Mouse (Mus musculus) cerebellum, adult 9-10 months (tissue): ENCODE data around the gene Syt6.
"Not testable (repeated sequence)": the region's sequence is repeated elsewhere in the genome, so short reads cannot be mapped to it uniquely, and the experiment has no call there.

Experiments used
- DNase-seq: peaks from one replicate; pipeline ENCODE4 v3.0.0; 2022

Syt6 gene

DNA sequence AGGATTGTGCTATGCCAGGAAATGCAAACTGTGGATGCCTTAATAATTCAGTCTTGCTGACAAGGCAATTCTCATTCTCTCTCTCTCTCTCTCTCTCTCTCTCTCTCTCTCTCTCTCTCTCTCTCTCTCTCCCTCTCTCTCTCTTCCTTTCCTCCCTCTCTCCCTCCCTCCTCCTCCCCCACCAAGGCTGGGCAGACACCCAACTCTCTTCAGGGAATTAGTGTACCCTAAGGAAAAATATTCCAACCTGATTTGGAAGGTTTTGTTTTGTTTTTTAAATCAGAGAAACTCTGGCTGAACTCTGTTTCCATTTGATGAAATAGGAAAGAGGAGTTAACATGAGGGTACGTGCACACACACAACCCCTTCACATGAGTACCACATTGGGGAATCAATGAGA is 26.5 kb downstream of the Syt6 start:
- DNase-seq = no peak

DNA sequence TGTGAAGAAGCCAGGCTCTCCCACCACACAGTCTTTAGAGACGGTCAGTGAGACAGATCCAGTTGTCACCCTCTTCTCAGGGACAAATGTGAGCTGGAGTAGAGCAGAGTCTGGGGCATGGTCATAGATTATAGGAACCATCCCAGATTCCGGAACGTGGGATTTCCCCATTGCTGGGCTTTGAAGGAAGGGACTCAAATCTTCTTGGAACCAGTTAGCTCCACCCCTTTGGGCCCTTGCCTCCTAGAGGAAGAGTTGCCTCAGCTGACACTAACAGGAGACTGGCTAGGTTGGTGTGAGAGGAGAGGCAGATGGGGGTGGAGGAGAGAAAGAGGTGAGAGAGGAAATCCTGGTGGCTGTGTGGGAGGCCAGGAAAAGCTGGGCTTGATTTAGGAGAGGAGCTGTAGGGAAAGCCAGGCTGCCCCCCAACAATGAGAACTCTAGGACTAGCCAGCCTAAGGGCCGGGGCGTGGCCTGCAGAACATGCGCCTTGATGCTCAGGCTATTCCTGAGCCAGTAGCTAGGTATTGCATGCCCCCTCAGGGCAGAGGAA is 31.1 kb downstream of the Syt6 start:
- DNase-seq = no peak

DNA sequence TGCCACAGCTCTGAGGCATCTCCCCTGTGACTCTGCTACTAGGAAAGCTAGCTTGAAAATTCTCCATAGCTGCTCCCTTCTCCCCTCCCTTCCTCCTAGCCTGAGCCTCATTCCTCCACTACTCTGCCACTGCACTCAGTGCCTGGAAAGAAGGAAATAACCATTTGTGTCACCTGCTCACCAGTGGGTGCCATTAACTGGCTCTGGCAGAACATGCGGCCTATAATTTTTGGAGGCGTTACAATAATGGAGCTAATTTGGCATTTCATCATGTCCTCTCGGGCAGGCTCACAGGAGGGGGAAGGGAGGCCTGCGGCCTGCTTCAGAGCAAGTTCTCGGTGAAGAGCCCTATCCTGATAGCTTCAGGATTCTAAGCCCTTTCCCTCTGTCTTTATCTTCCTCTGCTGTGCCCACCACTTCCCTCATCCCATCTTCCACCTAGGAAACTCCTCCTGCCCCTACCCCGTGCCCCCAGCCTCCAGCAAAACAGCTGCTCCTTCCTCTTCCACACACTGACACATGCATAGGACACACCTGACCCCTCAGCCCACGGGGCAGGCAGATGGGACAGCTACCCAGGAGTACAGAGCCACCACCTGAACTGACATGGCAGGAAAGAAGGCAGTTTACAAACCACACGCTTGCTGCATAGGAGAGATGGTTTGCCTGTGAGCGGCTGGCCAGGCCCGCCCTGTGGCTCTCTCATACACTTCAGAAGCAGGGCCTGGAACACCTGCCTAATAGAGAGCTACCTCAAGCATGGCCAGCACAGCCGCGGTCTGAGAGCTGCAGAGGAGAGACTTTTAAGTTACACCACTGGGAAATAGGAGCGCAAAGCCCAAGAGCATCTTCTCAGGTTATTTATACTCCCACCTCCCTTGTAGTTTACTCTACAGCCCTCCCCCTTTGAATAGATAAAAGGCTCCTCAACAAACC is 31.9 kb downstream of the Syt6 start:
- DNase-seq = peak; percentile 88

DNA sequence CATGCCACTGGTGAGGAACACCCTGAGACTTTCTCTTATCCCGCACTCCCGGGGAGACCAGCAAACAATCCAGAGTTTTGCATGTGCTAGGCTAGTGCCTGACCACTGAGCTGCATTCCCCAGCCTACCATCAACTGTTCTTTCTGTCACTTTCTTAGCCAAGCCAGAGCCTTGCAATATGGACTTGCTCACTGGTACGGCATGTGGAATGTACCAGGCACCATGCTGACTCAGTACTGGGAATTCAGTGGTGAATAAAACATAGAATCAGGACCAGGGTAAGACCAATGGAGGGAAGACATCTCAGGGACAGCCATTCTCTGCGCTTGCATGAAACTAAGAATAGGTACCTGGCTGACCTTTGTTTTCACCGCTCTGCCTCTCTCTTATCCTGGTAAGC is 35.2 kb downstream of the Syt6 start:
- no peak for DNase-seq

DNA sequence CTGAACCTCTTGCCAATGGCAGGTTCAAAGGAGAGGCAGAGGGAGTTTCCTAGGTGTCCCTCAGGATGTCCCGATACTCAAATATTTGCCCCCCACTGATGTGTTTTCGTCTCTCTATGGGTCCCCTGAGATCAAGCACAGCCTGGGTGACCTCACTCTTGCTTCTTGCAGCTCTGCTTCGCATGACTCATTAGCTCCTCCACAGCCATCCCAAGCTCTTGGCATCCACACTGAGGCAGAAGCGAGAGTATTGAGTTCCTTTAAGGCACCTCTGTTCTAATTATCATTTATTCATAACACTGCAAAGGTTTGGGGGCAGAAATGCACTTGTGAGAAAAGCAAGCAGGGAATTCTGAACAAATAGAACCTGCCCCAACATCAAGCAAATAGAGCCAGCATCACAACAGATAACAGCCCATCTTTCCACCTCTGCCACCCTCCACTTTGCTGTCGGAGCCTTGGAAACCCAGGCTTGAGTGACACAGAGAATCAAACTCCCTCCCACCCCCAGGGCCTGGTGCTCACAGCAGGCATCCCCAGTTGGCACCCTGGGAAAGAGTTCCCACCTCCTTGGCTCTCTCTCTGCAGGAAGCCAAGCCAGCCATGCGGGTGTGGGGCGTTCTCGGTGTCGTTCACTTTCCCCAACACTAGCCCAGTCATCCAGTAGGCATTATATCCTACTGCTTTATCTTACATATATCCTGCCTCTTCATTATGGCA is 37.8 kb downstream of the Syt6 start:
- DNase-seq = no peak

DNA sequence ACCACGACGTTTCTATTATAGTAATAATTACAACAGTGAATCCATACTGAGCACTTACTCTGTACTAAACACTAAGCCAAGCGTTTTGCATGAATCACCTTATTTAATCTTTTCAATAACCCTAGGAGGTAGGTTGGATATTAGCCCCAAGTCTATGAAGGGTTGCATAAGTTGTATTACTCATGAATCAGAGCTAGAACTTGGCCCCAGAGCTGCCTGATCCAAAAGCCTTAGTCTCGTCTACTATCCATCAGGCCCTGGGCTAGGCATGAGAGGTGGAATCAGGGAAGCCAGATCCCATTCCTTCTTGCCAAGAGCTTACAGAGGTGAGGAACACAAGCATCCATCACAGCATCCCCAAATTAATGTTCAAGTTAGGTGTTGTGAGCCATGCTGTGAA is 40.6 kb downstream of the Syt6 start:
- no peak for DNase-seq

DNA sequence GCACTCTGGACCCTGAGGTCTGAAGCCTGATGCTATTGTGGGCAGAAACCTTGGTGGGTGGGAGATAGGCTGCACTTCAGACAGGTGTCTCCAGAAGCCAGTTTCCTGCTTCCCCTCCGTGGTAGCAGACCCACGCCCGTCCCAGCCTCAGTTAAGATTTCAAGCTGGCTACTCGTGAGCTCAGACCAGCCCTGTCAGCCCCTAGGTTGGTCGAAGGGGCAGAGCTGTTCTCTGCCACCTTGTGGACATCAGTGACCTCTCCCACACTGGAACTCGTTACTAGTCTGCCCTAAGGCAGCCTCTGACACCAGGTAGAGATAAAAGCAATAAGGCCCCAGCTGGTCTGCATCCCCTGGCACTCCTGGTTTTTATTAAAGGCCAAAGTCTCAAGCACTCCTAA is 42.0 kb downstream of the Syt6 start:
- no peak for DNase-seq

DNA sequence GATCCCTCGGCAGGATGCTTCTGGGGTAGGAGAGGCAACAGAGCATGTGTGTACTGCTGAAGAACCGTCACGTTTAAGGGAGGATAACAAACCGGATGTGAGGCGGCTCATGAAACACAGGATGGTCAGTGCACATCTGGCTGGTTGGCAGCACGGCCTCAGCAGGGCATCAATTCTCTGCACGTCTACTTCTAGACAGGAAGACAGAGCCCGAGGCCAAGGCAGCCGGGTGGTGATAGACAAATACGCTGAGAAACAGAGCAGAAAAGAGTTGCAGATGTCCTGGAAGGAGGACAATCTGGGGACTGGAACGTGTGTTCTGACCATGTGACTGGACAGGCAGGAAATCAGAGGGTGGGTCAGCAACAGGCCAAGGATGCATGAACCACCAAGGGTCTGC is 45.1 kb downstream of the Syt6 start:
- DNase-seq = no peak

DNA sequence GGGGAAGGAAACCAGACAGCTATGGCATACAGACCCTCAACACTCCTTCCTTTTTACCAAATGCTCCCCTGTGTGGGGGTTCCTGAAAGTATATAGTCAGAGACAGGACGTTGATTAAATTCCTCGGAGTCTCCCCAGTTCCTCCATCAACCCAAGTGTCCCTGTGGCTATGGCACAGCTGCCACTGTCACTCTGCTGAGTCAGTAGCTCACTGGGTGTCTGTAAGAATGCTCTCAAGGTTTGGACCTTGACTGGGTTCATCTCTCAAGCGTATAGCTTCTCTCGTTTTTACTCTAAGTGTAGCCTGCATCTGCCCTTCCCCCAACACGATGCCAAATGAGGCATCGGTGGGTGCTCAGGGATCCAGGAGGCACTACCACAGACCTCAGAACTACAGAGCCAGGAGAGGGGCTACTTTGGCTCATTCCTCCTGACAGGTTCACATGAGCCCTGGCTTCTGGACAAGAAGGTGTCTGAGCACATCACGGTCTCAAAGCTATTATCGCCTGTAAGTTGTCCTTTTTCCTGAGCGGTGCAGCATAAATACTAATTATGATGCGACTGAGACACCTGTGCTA is 49.0 kb downstream of the Syt6 start:
- DNase-seq = no peak

DNA sequence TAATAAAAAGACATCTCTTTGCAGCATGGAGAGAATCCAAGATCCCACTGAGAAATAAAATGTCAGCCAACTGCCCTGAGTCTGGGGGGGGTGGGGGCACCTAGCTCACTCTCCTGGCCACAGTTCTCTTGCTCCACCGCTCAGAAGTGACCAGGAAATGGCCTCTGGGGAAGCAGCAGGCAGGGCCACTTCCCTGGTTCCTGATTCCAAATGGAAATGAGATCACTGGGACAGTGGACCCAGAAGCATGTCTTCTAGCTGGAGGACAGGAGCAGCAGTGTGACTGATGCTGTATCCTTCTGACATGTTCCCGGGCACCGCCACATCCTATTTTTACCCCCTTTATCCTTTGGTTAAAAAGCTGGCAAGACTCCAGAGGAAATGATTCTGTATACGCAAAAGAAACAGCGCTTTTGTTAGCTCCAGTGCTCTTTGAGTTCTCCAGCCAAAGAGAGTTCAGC is 49.6 kb downstream of the Syt6 start:
- peak; percentile 76 for DNase-seq

DNA sequence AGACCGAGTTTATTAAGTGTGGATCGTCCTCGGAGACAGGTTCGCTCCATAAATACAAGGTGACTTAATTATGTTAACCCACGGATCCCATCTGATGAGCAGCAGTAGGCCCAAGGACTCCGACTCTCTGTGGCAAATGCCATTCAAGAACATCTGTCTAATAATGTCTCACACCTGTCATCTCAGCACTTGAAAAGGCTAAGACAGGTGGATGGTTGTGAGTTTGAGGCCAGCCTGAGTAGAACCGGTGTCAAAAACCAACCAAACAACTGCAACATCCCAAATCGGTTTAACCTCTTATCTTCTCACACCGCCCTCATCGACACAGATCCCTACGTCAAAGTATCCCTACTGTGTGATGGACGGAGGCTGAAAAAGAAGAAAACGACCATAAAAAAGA is 50.1 kb downstream of the Syt6 start:
- DNase-seq = no peak

DNA sequence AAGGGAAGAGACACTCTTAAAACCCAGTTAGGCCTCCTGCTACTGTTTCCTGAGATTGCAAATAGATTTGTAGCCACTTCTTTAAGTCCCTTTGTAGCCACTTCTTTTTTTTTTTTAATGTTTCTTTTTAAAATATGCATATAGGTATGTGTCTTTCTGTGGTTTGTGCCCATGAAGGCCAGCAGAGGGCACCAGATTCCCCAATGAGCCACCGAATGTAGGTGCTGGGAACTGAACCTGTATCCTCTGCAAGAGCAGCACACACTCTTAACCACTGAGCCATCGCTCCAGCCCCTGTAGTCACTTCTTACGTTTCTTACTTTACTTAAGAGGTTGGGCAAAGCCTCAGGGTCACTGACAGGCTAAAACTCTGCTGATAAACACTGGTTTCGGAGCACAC is 51.5 kb downstream of the Syt6 start:
- no peak for DNase-seq

DNA sequence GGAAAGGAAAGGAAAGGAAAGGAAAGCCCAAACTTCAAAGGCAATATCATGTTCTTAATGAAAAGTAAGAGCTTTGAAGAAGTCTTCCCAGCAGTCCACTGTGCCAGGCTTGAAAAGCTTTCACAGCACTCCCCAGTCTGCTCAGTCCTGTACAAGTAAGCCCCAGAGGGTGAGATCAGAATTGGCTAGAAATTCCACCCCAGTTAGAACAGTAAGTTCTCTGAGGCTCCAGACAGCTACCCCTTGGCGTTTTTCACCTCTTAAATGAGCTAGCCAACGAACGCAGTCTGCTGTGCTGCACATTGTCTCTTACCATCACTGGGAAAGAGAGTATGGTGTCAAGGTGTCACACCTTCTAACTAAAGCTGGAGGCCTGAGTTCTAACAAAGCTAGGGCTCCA is 52.6 kb downstream of the Syt6 start:
- no peak for DNase-seq

DNA sequence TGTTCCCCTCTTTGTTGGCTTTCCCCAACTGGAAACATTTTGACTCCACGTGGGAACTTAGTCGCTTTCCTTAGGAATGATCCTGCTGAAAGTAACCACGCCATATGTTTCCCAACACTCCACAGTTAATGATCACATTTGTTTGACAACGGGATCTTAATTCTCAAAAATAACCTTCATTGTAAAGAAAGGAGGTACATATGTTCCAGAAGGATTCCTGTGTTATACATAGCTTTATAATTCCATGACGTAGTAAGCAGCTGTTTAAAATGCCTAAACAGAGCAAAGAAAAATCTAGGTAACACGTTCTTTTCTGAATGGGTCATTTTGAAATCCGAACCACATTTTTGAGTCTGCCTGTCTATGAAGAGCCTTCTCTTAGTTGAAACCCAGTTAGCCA is 58.1 kb downstream of the Syt6 start:
- DNase-seq = no peak

DNA sequence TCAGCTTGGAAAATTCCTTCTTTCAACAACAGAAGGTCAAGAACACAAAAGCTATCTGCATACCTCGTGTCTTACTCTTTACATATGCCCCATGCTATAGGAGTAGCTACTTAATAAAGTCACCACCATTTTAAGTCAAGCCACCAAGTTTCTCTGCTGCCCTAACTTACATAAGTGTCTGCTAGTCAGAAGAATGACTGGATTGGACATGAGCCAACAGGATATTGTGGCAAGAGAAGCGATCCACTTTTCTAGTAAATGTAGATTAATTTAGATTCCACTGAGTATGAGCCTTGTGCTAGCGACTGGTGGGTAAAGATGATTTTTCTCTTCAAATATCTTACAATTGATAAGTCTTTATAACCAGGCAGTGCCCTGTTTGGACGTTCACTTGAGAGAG is 58.8 kb downstream of the Syt6 start:
- no peak for DNase-seq

DNA sequence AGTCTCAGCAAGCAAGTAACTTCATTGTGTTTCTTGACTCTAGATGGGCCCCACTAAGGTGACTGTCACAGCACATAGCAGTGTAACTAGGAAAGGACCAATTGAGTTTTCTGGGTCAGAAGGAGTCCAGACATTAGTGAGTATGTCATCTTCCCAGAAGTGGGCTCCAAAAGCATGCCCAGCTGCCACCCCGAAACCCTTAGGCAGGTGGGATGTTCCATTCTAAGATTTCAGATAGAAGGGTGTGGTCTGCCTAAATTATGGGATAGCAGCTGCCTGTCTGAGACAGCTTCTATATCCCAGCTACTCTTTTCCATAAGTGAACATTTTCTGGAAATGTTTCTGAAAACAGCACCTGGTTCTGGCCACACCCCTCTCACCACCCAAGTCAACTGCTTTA is 59.2 kb downstream of the Syt6 start:
- DNase-seq = no peak

DNA sequence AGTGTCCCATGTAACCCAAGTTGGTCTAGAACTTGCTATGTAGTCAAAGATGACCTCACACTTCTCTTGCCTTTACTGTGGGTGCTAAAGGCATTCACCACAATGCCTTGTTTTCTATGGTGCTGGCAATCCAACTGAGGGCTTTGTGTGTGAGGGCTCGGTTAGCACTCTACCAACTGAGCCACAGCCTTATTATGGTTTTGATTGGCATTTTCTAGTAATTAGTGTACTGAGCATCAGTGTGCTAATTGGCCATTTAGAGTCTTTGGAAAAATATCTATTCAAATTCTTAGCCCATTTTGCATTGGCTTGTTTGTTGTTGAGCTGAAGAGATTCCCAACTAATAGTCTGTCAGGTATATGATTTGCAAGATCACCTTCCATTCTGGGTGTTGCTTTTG is 62.6 kb downstream of the Syt6 start:
- no peak for DNase-seq

DNA sequence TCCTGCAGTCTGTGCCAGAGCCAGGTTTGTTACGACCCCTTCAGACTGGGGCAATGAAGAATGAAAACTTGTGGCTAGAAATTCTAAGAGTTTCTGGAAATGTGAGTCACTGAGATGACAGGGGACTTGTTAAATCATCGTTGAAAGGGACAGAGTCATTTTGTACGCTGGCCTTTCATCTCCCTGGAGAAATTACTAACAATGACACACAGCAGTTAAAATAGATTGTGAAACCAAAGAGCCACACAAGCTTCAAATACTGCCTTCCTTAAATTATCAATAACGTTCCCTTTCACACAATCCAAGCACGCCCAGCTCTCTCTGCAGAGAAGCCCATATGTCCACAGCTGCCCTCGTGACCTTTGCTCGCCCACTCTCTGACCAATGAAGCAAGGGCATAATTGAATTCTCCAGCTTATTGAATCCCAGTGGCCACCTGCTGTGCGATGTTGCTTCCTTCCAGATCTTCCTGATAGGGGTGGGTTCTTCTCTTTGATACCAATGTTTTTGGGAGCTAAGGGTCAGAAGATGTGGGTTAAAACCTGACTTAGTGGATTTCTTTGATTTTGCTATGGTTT is 65.3 kb downstream of the Syt6 start:
- DNase-seq = no peak

DNA sequence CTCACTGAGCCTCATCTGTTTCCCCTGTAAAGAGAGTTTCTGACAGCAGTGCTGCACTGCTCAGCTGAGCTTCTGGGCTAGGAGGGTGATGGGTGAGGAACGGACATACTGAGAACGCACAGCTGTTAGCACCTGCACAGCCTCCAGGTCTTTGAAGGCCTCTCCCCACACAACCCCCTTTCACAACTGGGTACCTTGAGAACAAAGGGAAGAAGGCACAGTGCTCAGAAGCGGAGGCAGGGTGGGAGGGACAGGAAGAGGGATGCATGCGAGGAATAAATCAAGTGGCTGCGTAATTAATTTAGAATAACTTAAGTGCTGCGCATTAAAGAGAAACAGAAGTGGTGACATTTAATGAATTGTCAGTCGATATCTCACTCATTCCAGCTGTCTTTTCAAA is 66.3 kb downstream of the Syt6 start:
- no peak for DNase-seq

DNA sequence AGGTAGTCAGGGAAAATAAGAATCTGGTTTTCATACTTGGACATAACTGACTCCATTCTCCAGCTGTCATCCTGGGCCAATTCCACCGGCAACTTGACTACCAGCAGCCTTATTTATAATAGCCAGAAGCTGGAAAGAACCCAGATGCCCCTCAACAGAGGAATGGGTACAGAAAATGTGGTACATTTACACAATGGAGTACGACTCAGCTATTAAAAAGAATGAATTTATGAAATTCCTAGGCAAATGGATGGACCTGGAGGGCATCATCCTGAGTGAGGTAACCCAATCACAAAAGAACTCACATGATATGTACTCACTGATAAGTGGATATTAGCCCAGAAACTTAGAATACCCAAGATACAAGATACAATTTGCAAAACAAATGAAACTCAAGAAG is 70.9 kb downstream of the Syt6 start, which contains the start of gene Atg4a-ps:
Gene Atg4a-ps (minus strand): TSS at position 101 of the 400 bp plus-strand sequence.
- DNase-seq = not testable (repeated sequence)

DNA sequence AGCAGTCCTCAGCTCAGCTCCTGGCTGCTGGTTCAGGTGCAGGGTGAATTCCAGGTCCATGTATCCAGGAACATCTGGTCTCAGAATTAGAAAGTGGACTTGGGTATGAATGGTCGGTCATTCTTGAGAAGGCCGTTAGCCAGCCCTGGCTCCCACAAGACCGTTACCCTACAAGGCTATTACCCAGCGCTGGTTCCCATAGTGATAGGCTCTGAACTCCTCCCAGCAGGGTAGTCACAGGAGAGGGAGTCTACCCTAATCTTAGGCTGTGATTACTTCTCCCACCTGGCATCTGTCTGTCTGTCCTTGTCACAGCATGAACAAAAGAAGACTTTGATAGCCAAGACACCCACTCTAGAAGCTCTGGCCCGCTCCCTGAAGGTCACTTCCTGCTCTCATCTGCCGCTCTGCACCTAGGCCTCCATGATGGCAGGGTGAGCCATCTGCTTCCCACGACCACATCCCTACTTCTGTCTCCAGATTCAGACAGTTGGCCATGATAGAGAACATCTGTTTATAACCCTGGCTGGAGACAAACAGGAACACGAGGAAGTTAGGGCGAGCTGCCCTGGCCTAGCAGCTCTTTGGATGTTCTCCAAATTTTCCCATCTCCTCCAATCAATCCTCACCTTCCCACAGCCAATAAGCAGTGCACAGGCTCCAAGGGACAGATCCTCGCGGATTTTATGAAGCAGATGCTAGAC is 72.3 kb downstream of the Syt6 start:
- no peak for DNase-seq

DNA sequence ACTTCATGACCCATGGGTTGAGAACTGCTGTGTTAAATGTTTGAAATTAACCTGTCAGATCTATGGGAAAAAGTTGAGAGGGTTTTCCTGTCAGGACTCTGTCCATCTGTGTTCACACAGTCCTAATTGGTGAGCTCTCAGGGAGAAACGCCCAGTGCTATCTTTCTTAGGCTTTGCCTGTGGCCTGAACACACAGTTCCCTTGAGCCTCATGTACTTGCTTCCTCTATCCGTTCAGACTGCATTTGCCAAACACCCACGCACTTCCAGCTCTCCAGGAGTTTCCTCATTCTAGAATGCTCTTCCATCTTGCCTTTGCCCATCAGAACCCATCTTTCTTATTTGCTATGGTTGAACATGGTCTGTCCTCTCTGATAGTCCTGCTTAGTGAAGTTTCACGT is 73.5 kb downstream of the Syt6 start:
- DNase-seq = no peak
